Mouse (Mus musculus): ENCODE measurements around the gene Ubr2. TPM values are rescaled to one million over a fixed set of nuclear protein-coding genes. Genes with fewer than 3 reads are reported as not detected.

Ubr2 gene
- polyA plus RNA-seq, 1 experiment: 39.3 TPM

GRCm38 (mm10) chr17:47023369-47023768 is 13.0 kb upstream of the Ubr2 start:
- TF ChIP-seq CTCF (IDR thresholded peaks at IDR 0.05; ENCODE audit: low read depth, low read length) (no peak), EP300 (IDR thresholded peaks at IDR 0.05; ENCODE audit: insufficient read depth, low read depth, low read length) (no peak), POLR2A (IDR thresholded peaks at IDR 0.05; ENCODE audit: insufficient read depth, low read length) (no peak)
- Histone ChIP-seq H3K9ac (ENCODE audit: low read depth, poor library complexity, severe bottlenecking) (no peak overlapping the region), H3K36me3 (ENCODE audit: control insufficient read depth, insufficient read depth, low read length, poor library complexity, severe bottlenecking) (no peaks in the 10 kb centered on the region), H3K27ac (ENCODE audit: insufficient read depth, low read length) (no peak overlapping the region), H3K4me3 (ENCODE audit: low read depth, low read length) (no peak overlapping the region), H3K4me1 (ENCODE audit: control insufficient read depth, insufficient read depth, low read length) (no peaks in the 10 kb centered on the region), H3K27me3 (ENCODE audit: control insufficient read depth, insufficient read depth, low read length, poor library complexity, severe bottlenecking) (no peaks in the 10 kb centered on the region), H3K9me3 (replicated peaks; ENCODE audit: control insufficient read depth, insufficient read depth, low read length, poor library complexity, severe bottlenecking) (peaks cover 3% of the 10 kb centered on the region)

DNA sequence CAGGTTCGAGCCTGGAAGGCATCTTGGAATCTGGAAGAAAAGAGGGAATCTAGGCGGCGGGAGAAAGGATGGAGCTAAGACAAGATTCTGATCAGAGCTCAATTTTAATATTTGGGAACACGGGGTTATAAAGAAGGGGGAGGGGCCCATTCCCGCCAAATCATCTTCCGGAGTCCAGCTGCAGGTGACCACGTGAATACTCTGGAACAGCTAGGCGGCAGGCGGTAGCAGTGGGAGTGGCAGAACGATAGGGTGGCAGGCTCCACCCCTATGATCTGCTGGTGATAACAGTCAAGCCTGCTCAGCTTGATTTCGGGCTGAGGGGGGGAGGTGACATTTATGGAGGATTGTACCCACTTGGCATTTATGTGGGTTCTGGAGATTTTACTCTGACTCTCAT is 2.5 kb upstream of the Ubr2 start:
- no peak for TF ChIP-seq CTCF (IDR thresholded peaks at IDR 0.05; ENCODE audit: low read depth, low read length)
- TF ChIP-seq POLR2A (IDR thresholded peaks at IDR 0.05; ENCODE audit: insufficient read depth, low read length): no peak
- no peak for TF ChIP-seq EP300 (IDR thresholded peaks at IDR 0.05; ENCODE audit: insufficient read depth, low read depth, low read length)
- no peaks in the 10 kb centered on the region for H3K27me3 ChIP-seq (ENCODE audit: control insufficient read depth, insufficient read depth, low read length, poor library complexity, severe bottlenecking)
- no peak overlapping the region for H3K27ac ChIP-seq (ENCODE audit: insufficient read depth, low read length)
- H3K4me3 ChIP-seq (ENCODE audit: low read depth, low read length): no peak overlapping the region
- H3K36me3 ChIP-seq (ENCODE audit: control insufficient read depth, insufficient read depth, low read length, poor library complexity, severe bottlenecking): no peaks in the 10 kb centered on the region
- no peaks in the 10 kb centered on the region for H3K4me1 ChIP-seq (ENCODE audit: control insufficient read depth, insufficient read depth, low read length)
- no peak overlapping the region for H3K9ac ChIP-seq (ENCODE audit: low read depth, poor library complexity, severe bottlenecking)
- H3K9me3 ChIP-seq (replicated peaks; ENCODE audit: control insufficient read depth, insufficient read depth, low read length, poor library complexity, severe bottlenecking): no peaks in the 10 kb centered on the region

DNA sequence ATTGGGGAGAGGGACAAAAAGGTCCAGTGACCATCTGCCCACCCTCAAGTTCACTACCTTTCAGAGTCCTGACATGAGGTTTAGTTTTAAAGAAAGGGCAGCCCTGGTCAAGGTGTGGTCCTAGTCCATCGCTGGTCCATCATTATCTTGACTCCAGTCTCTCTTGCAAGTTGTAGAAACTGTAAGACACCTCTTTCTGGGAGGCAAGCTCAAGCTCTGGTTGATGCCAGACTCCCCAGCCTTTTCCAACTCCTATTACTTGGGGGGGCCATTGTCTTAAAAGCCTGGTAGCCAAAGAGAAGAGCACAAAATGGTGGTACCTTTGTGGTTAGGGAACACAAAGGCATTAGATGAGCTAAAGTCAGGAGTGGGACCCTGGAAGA is 1.3 kb upstream of the Ubr2 start:
- no peak overlapping the region for H3K27ac ChIP-seq (ENCODE audit: insufficient read depth, low read length)
- no peaks in the 10 kb centered on the region for H3K36me3 ChIP-seq (ENCODE audit: control insufficient read depth, insufficient read depth, low read length, poor library complexity, severe bottlenecking)
- no peaks in the 10 kb centered on the region for H3K27me3 ChIP-seq (ENCODE audit: control insufficient read depth, insufficient read depth, low read length, poor library complexity, severe bottlenecking)
- H3K9ac ChIP-seq (ENCODE audit: low read depth, poor library complexity, severe bottlenecking): no peak overlapping the region
- H3K9me3 ChIP-seq (replicated peaks; ENCODE audit: control insufficient read depth, insufficient read depth, low read length, poor library complexity, severe bottlenecking): no peaks in the 10 kb centered on the region
- H3K4me3 ChIP-seq (ENCODE audit: low read depth, low read length): no peak overlapping the region
- no peak for TF ChIP-seq CTCF (IDR thresholded peaks at IDR 0.05; ENCODE audit: low read depth, low read length)
- no peak for TF ChIP-seq POLR2A (IDR thresholded peaks at IDR 0.05; ENCODE audit: insufficient read depth, low read length)
- TF ChIP-seq EP300 (IDR thresholded peaks at IDR 0.05; ENCODE audit: insufficient read depth, low read depth, low read length): no peak
- no peaks in the 10 kb centered on the region for H3K4me1 ChIP-seq (ENCODE audit: control insufficient read depth, insufficient read depth, low read length)

- H3K36me3 ChIP-seq (ENCODE audit: control insufficient read depth, insufficient read depth, low read length, poor library complexity, severe bottlenecking): no peaks in the 10 kb centered on the region
- H3K4me1 ChIP-seq (ENCODE audit: control insufficient read depth, insufficient read depth, low read length): no peaks in the 10 kb centered on the region
- H3K9me3 ChIP-seq (replicated peaks; ENCODE audit: control insufficient read depth, insufficient read depth, low read length, poor library complexity, severe bottlenecking): no peaks in the 10 kb centered on the region
- H3K9ac ChIP-seq (ENCODE audit: low read depth, poor library complexity, severe bottlenecking): no peak overlapping the region
- TF ChIP-seq POLR2A (IDR thresholded peaks at IDR 0.05; ENCODE audit: insufficient read depth, low read length) (no peak), CTCF (IDR thresholded peaks at IDR 0.05; ENCODE audit: low read depth, low read length) (no peak), EP300 (IDR thresholded peaks at IDR 0.05; ENCODE audit: insufficient read depth, low read depth, low read length) (no peak)
- H3K4me3 ChIP-seq (ENCODE audit: low read depth, low read length): peak overlapping the region; percentile 28
- no peaks in the 10 kb centered on the region for H3K27me3 ChIP-seq (ENCODE audit: control insufficient read depth, insufficient read depth, low read length, poor library complexity, severe bottlenecking)
- H3K27ac ChIP-seq (ENCODE audit: insufficient read depth, low read length): 0 out of 2 replicates have a peak overlapping the region, but pooled peaks have one; percentile 23
Observed at GRCm38 (mm10) chr17:47010722-47011660, 635 bp upstream of the Ubr2 start.

GRCm38 (mm10) chr17:47009546-47009897 is 834 bp downstream of the Ubr2 start:
- Histone ChIP-seq H3K4me1 (ENCODE audit: control insufficient read depth, insufficient read depth, low read length) (no peaks in the 10 kb centered on the region), H3K36me3 (ENCODE audit: control insufficient read depth, insufficient read depth, low read length, poor library complexity, severe bottlenecking) (no peaks in the 10 kb centered on the region), H3K4me3 (ENCODE audit: low read depth, low read length) (peak overlapping the region; percentile 95), H3K9ac (ENCODE audit: low read depth, poor library complexity, severe bottlenecking) (peak overlapping the region; percentile 80), H3K27ac (ENCODE audit: insufficient read depth, low read length) (no peak overlapping the region), H3K9me3 (replicated peaks; ENCODE audit: control insufficient read depth, insufficient read depth, low read length, poor library complexity, severe bottlenecking) (no peaks in the 10 kb centered on the region), H3K27me3 (ENCODE audit: control insufficient read depth, insufficient read depth, low read length, poor library complexity, severe bottlenecking) (no peaks in the 10 kb centered on the region)
- TF ChIP-seq EP300 (IDR thresholded peaks at IDR 0.05; ENCODE audit: insufficient read depth, low read depth, low read length) (no peak), POLR2A (IDR thresholded peaks at IDR 0.05; ENCODE audit: insufficient read depth, low read length) (no peak), CTCF (IDR thresholded peaks at IDR 0.05; ENCODE audit: low read depth, low read length) (no peak)

DNA sequence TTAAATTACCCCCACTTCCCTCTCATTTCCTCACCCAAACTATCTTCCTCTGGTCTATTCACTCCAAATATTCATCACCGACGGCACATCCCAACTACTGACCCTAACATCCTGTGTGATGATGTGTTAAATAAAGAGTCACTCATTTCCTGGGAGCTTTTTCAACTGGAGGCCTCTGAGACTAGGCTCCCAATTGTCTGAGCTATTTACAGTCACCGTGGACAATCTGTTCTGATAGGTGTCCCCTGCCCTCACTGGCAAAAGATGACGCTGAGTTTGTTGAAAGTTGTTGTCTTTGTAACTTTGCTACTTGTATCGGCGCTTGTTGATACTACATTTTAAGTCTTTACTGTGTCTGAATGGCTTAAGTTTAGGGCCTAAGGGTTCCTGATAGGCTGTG is 1.3 kb downstream of the Ubr2 start:
- H3K27ac ChIP-seq (ENCODE audit: insufficient read depth, low read length): no peak overlapping the region
- no peaks in the 10 kb centered on the region for H3K27me3 ChIP-seq (ENCODE audit: control insufficient read depth, insufficient read depth, low read length, poor library complexity, severe bottlenecking)
- no peak for TF ChIP-seq CTCF (IDR thresholded peaks at IDR 0.05; ENCODE audit: low read depth, low read length)
- H3K4me1 ChIP-seq (ENCODE audit: control insufficient read depth, insufficient read depth, low read length): no peaks in the 10 kb centered on the region
- H3K9me3 ChIP-seq (replicated peaks; ENCODE audit: control insufficient read depth, insufficient read depth, low read length, poor library complexity, severe bottlenecking): no peaks in the 10 kb centered on the region
- H3K9ac ChIP-seq (ENCODE audit: low read depth, poor library complexity, severe bottlenecking): peak overlapping the region; percentile 80
- H3K36me3 ChIP-seq (ENCODE audit: control insufficient read depth, insufficient read depth, low read length, poor library complexity, severe bottlenecking): no peaks in the 10 kb centered on the region
- H3K4me3 ChIP-seq (ENCODE audit: low read depth, low read length): no peak overlapping the region
